Mouse (Mus musculus) embryonic facial prominence, embryonic 14.5 days (tissue): ENCODE measurements around the gene Steap2. TPM values are rescaled to one million over a fixed set of nuclear protein-coding genes. Genes with fewer than 3 reads are reported as not detected.
A peak's percentile ranks its signal among the peaks of the same experiment; 100 is the strongest.
"Not testable (repeated sequence)": the region's sequence is repeated elsewhere in the genome, so short reads cannot be mapped to it uniquely, and the experiment has no call there.

ENCODE experiments used
- ATAC-seq: fragments of 200-750 bp; cut with Nextera tagmentation; 2 replicates; pipeline ENCODE4 v1.8.0; 2017; ENCODE audit warnings: low read depth, moderate number of reproducible peaks, moderate TSS enrichment
- DNase-seq: peaks from one replicate; pipeline ENCODE4 v3.0.0-alpha.2; 2015; ENCODE audit warnings: low spot score
- H3K27ac ChIP-seq: fragments of 300-500 bp; sonication (generic); replicated peaks from 2 replicates; pipeline ENCODE4 v1.5.1; 2014; ENCODE audit warnings: low read depth, mild to moderate bottlenecking, low read length, moderate library complexity
- H3K27me3 ChIP-seq: fragments of 300-500 bp; sonication (generic); replicated peaks from 2 replicates; pipeline ENCODE4 v1.6.1; 2014; ENCODE audit warnings: low read length; ENCODE audit not compliant: control insufficient read depth, insufficient read depth
- H3K36me3 ChIP-seq: fragments of 300-500 bp; sonication (generic); 2 replicates; pipeline ENCODE4 v1.6.1; 2014; ENCODE audit warnings: low read length, mixed read lengths; ENCODE audit not compliant: control insufficient read depth, insufficient read depth
- H3K4me1 ChIP-seq: fragments of 300-500 bp; sonication (generic); 2 replicates; pipeline ENCODE4 v1.6.1; 2014; ENCODE audit warnings: antibody characterized with exemption, low read length; ENCODE audit not compliant: control insufficient read depth, insufficient read depth
- H3K4me2 ChIP-seq: fragments of 300-500 bp; sonication (generic); 2 replicates; pipeline ENCODE4 v1.6.1; 2014; ENCODE audit warnings: low read depth, mild to moderate bottlenecking, low read length, moderate library complexity, mixed read lengths
- H3K4me3 ChIP-seq: fragments of 300-500 bp; sonication (generic); 2 replicates; pipeline ENCODE4 v1.5.1; 2014; ENCODE audit warnings: low read depth, mild to moderate bottlenecking, low read length
- H3K9ac ChIP-seq: fragments of 300-500 bp; sonication (generic); 2 replicates; pipeline ENCODE4 v1.6.1; 2014; ENCODE audit warnings: low read depth, mild to moderate bottlenecking, low read length, moderate library complexity, mixed read lengths
- H3K9me3 ChIP-seq: fragments of 300-500 bp; sonication (generic); 2 replicates; pipeline ENCODE4 v1.6.1; 2016; ENCODE audit warnings: low read length; ENCODE audit not compliant: control insufficient read depth
- WGBS: fragments of 180-500 bp; shearing (Covaris S2); extraction: QIAGEN DNeasy Blood & Tissue Kit; methylation state at CpG from one replicate; pipeline ENCODE4 v1.1.7; 2014; 5-methylcytosine and 5-hydroxymethylcytosine counted together
- polyA plus RNA-seq: library from polyadenylated mRNA; unstranded; fragments of >200 nt; fragmentation: Nextera tagmentation; extraction: Ambion mirVana; gene quantifications from 2 replicates; pipeline ENCODE4 v1.2.1, GENCODE M21; 2014

Gene Steap2
- polyA plus RNA-seq, 1 experiment from 2014 or later = 5.6 TPM

DNA sequence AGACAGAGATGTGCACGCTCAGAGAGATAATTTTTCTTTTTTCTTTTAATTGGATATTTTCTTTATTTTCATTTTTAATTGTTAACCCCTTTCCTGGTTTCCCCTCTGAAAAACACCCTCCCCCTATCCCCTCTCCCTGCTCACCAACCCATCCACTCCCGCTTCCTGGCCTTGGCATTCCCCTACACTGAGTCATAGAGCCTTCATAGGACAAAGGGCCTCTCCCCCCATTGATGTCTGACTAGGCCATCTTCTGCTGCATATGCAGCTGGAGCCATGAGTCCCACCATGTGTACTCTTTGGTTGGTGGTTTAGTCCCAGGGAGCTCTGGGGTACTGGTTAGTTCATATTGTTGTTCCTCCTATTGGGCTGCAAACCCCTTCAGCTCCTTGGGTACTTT lies 9.4 kb downstream of the Steap2 start:
- not testable (repeated sequence) for H3K9ac ChIP-seq, H3K27me3 ChIP-seq, ATAC-seq, H3K4me1 ChIP-seq, H3K27ac ChIP-seq, DNase-seq, H3K9me3 ChIP-seq, H3K4me2 ChIP-seq, H3K4me3 ChIP-seq, H3K36me3 ChIP-seq
- WGBS = 94% methylated on average over 2 of the region's 2 CpGs

DNA sequence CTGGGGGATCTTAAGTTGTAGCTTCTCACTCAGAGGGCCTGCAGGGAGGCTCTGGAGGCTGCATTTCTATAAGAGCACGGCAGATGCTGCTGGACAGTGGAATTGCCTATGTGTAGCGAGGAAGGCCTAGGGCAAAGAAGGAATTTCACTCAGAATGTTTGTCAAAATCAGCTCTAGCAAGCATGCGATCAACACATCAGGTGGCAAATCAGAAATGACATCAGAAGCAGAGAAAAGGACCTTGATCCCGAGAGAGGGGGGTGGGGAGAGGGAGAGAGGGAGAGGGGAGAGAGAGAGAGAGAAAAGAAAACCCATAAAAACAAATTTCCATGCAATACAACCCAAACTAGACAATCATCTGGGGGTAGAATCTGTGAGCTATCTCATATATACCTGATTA lies 11.1 kb downstream of the Steap2 start:
- H3K9ac ChIP-seq = no peak overlapping the region
- no peak for ATAC-seq
- H3K4me1 ChIP-seq = peaks cover 4% of the 10 kb centered on the region; the same call in 1 of the 2 replicates
- 61% methylated on average over 4 of the region's 4 CpGs for WGBS
- no peak overlapping the region for H3K4me2 ChIP-seq
- H3K36me3 ChIP-seq = 0 out of 2 replicates have a peak, but pooled peaks cover 4% of the 10 kb centered on the region
- DNase-seq = no peak
- H3K9me3 ChIP-seq = no peaks in the 10 kb centered on the region
- no peak overlapping the region for H3K27ac ChIP-seq
- no peak overlapping the region for H3K4me3 ChIP-seq
- H3K27me3 ChIP-seq = no peaks in the 10 kb centered on the region

DNA sequence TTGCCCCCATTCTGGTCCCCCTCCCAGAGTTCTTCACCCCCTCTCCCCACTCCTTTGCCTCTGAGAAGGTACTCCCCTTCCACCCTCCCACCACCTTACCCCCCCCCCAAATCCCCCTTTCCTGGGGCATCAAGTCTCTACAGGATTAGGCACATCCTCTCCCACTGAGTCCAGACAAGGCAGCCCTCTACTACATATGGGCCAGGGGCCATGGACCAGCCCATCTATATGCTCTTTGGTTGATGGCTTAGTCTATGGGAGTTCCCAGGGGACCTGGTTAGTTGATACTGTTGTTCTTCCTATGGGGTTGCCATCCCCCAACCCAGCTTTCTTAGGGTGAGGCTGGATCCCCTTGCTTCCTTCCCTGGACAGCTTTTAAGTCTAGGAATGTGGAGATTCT lies 14.9 kb downstream of the Steap2 start:
- Histone ChIP-seq H3K4me1 (no peaks in the 10 kb centered on the region), H3K4me3 (no peak overlapping the region), H3K4me2 (no peak overlapping the region), H3K9me3 (no peaks in the 10 kb centered on the region), H3K36me3 (peaks cover 19% of the 10 kb centered on the region), H3K27ac (no peak overlapping the region), H3K27me3 (no peaks in the 10 kb centered on the region), H3K9ac (no peak overlapping the region)
- DNase-seq (no peak), ATAC-seq (no peak)

DNA sequence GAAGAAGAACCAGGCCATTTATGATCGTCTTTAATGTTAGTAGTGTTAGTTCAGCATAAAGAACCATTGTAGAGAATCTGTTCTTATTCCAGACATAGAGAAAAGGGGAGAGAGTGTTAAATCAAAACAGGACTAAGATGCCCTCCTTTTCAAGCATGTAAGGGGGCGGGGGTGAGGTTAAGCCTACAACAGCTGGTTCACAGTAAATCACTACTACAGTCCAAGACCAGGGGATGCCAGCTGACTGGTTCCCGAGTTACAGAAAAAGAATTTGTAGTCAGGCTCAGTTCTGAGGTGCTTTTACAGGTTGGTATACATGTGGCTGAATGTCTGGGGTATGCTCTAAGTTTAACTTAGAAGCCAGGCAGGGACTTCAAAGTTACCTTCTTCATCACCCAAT lies 18.3 kb downstream of the Steap2 start:
- Histone ChIP-seq H3K4me1 (no peaks in the 10 kb centered on the region), H3K9ac (no peak overlapping the region), H3K9me3 (no peaks in the 10 kb centered on the region), H3K36me3 (peaks cover 17% of the 10 kb centered on the region), H3K27me3 (no peaks in the 10 kb centered on the region), H3K4me3 (no peak overlapping the region), H3K4me2 (no peak overlapping the region), H3K27ac (no peak overlapping the region)
- 76% methylated on average over 3 of the region's 3 CpGs for WGBS
- ATAC-seq = no peak
- DNase-seq = no peak

DNA sequence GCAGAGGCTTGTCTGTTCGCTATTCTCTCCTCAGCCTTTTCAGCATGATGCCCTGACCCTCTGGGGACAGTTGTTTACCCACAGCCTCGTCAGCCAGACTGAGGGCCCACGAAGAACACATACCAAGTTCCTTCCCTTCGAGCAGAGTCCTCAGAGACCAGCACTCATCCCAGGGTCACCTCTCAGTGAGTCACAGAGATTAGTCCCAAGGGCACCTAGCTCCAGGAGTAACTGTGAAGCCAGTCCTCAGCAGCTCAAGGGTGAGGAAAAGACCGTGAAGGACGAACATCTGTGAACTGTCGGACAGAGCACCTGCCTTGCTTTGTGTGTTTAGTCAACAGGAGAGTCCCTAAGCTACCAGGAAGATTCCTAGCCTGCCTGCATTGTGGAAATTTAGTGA lies 25.5 kb downstream of the Steap2 start:
- Histone ChIP-seq H3K4me2 (no peak overlapping the region), H3K27ac (no peak overlapping the region), H3K9ac (0 out of 2 replicates have a peak overlapping the region, but pooled peaks have one; percentile 5), H3K9me3 (no peaks in the 10 kb centered on the region), H3K4me1 (peaks cover 4% of the 10 kb centered on the region; the same call in 1 of the 2 replicates), H3K4me3 (no peak overlapping the region), H3K27me3 (no peaks in the 10 kb centered on the region), H3K36me3 (no peaks in the 10 kb centered on the region)
- WGBS = 66% methylated on average over 7 of the region's 7 CpGs
- DNase-seq (no peak), ATAC-seq (no peak)

DNA sequence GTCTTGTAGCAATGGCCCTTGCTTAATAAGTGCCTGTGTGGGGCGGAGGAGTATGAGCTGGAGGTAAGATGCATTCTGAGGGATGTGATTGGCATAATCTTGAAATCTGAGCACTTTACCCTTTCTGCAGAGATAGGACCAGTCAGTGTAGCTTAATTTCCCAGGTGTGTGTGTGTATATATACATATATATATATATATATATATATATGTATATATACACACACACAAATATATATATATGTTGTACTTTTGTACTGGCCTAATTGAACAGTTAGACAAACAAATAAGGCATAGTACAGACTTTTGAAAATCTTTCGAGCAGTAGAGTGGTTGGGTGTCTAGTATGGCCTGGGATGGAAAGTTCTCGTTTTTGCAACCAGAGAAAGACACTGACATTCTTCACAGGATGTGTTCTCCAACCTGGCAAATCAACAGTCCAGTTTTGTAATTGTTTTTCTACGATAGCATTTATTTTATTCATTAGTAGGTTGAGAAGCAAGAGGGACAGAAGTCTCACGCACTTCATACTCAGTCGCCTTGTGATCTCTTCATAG lies 29.9 kb downstream of the Steap2 start:
- DNase-seq (no peak), ATAC-seq (0 out of 2 replicates have a peak, but pooled peaks have one; percentile 9)
- no peak overlapping the region for H3K27ac ChIP-seq
- peak overlapping the region; percentile 70 for H3K9ac ChIP-seq
- H3K36me3 ChIP-seq = no peaks in the 10 kb centered on the region
- peaks cover 4% of the 10 kb centered on the region; the same call in 1 of the 2 replicates for H3K4me1 ChIP-seq
- no peaks in the 10 kb centered on the region; the same call in 1 of the 2 replicates for H3K27me3 ChIP-seq
- peak overlapping the region; percentile 75 for H3K4me3 ChIP-seq
- 44% methylated on average over 6 of the region's 6 CpGs for WGBS
- H3K9me3 ChIP-seq = no peaks in the 10 kb centered on the region
- H3K4me2 ChIP-seq = peak overlapping the region; percentile 97

DNA sequence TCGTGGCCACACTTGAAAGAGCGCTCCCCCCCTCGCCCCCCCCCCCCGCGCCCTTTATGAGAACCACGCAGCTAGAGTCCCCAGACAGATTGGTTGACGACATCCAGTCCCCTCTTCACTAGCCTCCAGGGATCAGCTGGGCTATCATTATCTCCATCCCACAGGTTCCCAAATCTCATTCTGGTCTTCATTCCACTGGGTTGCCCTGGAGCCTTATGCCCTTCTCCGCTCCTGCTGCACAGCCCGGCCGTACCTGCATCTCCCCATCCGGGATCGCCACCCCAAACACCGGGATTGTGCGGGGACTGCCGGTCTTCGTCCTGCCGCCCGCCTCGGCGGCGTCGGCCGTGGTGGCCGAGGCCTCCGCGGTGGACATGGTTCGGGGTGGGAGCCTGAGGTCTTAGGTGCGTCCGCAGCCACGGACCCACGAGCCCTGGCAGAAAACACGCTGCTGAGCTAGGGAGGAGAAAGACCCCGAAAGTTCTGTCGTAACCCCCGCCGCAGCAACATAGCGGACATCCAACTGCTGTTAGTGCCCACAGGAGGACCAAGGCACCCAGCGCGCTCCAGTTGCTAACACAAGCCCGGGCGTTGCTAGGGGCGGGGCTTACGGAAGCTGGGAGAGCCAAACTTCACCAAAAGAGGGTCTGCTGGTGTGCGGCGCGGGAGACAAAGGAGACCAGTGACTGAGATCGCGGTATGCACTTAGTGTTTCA lies 30.6 kb downstream of the Steap2 start, which contains the start of gene Cfap69:
Cfap69 (minus strand) TSS at position 585 of the 716 bp plus-strand sequence.
- peak; percentile 93 for DNase-seq
- H3K4me3 ChIP-seq = peak within 1 kb of the TSS; percentile 75

DNA sequence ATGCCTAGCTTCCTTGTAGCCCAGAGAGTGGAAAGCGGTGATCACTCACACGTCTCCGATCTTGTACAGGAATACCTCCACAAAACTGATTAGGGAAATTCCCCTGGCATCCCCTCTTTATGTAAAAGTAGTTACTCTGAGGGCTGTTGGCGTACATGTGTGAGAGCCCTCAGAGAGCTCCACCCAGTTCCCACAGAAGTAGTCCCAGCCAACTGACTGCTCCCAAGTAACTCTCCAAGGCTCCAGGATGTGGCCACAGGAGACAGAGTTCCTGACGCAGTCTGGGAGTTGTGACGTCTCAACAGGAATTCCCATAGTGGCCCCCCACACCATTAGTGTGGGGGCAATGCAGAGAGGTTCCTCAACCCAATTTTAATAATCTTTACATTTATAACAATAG lies 31.3 kb downstream of the Steap2 start:
- Histone ChIP-seq H3K9me3 (no peaks in the 10 kb centered on the region), H3K27me3 (no peaks in the 10 kb centered on the region; the same call in 1 of the 2 replicates), H3K4me2 (peak overlapping the region; percentile 97), H3K9ac (no peak overlapping the region; the same call in 1 of the 2 replicates), H3K27ac (no peak overlapping the region), H3K36me3 (no peaks in the 10 kb centered on the region), H3K4me1 (peaks cover 4% of the 10 kb centered on the region; the same call in 1 of the 2 replicates), H3K4me3 (no peak overlapping the region)
- DNase-seq = peak; percentile 22
- peak; percentile 35; the same call in 1 of the 2 replicates for ATAC-seq
- WGBS = 40% methylated on average over 6 of the region's 6 CpGs

More for the DNA sequence above, 30.6 kb downstream of the Steap2 start, which contains the start of gene Cfap69:
- peak within 1 kb of the TSS; percentile 97 for H3K4me2 ChIP-seq
- peak; percentile 97 for ATAC-seq
- H3K9ac ChIP-seq = peak within 1 kb of the TSS; percentile 70
- peaks cover 4% of the 10 kb centered on the region; the same call in 1 of the 2 replicates for H3K4me1 ChIP-seq
- H3K9me3 ChIP-seq = no peaks in the 10 kb centered on the region
- H3K27ac ChIP-seq = no peak within 1 kb of the TSS
- H3K36me3 ChIP-seq = no peaks in the 10 kb centered on the region
- under 1% methylated on average over 43 of the region's 48 CpGs for WGBS
- H3K27me3 ChIP-seq = no peaks in the 10 kb centered on the region; the same call in 1 of the 2 replicates
